Mouse (Mus musculus) thymus, postnatal 14 days (tissue): Measurements from ENCODE around the gene Emilin3.

Source experiments
- DNase-seq: peaks from one replicate; pipeline ENCODE4 v3.0.0; 2021

The Emilin3 gene

GRCm38 (mm10) chr2:160871310-160871709 lies 40.8 kb downstream of the Emilin3 start:
- DNase-seq = no peak

GRCm38 (mm10) chr2:160869446-160869845 lies 42.7 kb downstream of the Emilin3 start:
- no peak for DNase-seq

GRCm38 (mm10) chr2:160865266-160865665 lies 46.9 kb downstream of the Emilin3 start:
- DNase-seq = no peak

- DNase-seq = no peak
These were observed 48.0 kb downstream of the Emilin3 start for GRCm38 (mm10) chr2:160864112-160864511.

GRCm38 (mm10) chr2:160860363-160860762 lies 51.8 kb downstream of the Emilin3 start:
- DNase-seq = no peak
